Mouse (Mus musculus) forebrain, embryonic 16.5 days (tissue): ENCODE results near the gene Cul9. TPM values are rescaled to one million over a fixed set of nuclear protein-coding genes. Genes with fewer than 3 reads are reported as not detected.
A peak's percentile ranks its signal among the peaks of the same experiment; 100 is the strongest.
"Not testable (repeated sequence)": the region's sequence is repeated elsewhere in the genome, so short reads cannot be mapped to it uniquely, and the experiment has no call there.

Source experiments
- ATAC-seq: fragments of 200-750 bp; cut with Nextera tagmentation; 2 replicates; pipeline ENCODE4 v1.8.0; 2017; ENCODE audit warnings: mild to moderate bottlenecking, moderate library complexity
- H3K27ac ChIP-seq: fragments of 300-500 bp; sonication (generic); 2 replicates; pipeline ENCODE4 v1.5.1; 2014; ENCODE audit warnings: low read length, control low read depth
- H3K27me3 ChIP-seq: fragments of 300-500 bp; sonication (generic); replicated peaks from 2 replicates; pipeline ENCODE4 v1.6.1; 2014; ENCODE audit warnings: low read length; ENCODE audit not compliant: control insufficient read depth, insufficient read depth
- H3K36me3 ChIP-seq: fragments of 300-500 bp; sonication (generic); 2 replicates; pipeline ENCODE4 v1.6.1; 2014; ENCODE audit not compliant: control insufficient read depth, insufficient read depth
- H3K4me1 ChIP-seq: fragments of 300-500 bp; sonication (generic); replicated peaks from 2 replicates; pipeline ENCODE4 v1.6.1; 2014; ENCODE audit warnings: low read length; ENCODE audit not compliant: control insufficient read depth, insufficient read depth
- H3K4me2 ChIP-seq: fragments of 300-500 bp; sonication (generic); 2 replicates; pipeline ENCODE4 v1.6.1; 2014; ENCODE audit warnings: mild to moderate bottlenecking, low read length, control low read depth
- H3K4me3 ChIP-seq: fragments of 300-500 bp; sonication (generic); replicated peaks from 2 replicates; pipeline ENCODE4 v1.5.1; 2014; ENCODE audit warnings: mild to moderate bottlenecking, low read length, control low read depth
- H3K9ac ChIP-seq: fragments of 300-500 bp; sonication (generic); replicated peaks from 2 replicates; pipeline ENCODE4 v1.6.1; 2014; ENCODE audit warnings: low read depth, low read length, control low read depth
- H3K9me3 ChIP-seq: fragments of 300-500 bp; sonication (generic); 2 replicates; pipeline ENCODE4 v1.6.1; 2016; ENCODE audit warnings: low read length; ENCODE audit not compliant: control insufficient read depth
- WGBS: fragments of 180-500 bp; shearing (Covaris S2); extraction: QIAGEN DNeasy Blood & Tissue Kit; methylation state at CpG from one replicate; pipeline ENCODE4 v1.1.7; 2014; 5-methylcytosine and 5-hydroxymethylcytosine counted together
- polyA plus RNA-seq: library from polyadenylated mRNA; unstranded; fragments of >200 nt; fragmentation: Nextera tagmentation; extraction: Ambion mirVana; gene quantifications from 2 replicates; pipeline ENCODE4 v1.2.1, GENCODE M21; 2015

The Cul9 gene
- polyA plus RNA-seq, 1 experiment from 2014 or later = 19.8 TPM

DNA sequence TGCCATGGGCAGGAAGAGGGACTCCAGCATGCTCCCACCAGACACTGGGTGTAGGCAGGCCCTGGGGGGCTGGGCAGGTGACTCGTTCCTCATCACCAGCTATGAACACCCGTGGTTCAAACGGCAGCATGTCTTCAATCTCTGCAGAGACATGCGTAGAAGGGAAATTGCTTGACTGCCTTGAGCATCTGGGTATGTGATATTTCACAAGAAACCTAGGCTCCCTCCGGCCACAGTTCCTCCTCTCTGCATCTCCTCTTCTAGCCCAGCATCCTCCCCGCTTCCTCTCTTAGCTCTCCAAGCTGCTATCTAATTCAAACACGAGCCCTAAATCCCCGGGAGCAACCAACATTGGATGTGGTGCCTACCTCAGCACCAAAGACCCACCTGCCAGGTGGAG lies 40.1 kb upstream of the Cul9 start:
- Histone ChIP-seq H3K4me3 (no peak overlapping the region), H3K9me3 (no peaks in the 10 kb centered on the region), H3K9ac (no peak overlapping the region), H3K4me2 (no peak overlapping the region), H3K27me3 (no peaks in the 10 kb centered on the region), H3K27ac (no peak overlapping the region), H3K4me1 (no peaks in the 10 kb centered on the region), H3K36me3 (peaks cover 14% of the 10 kb centered on the region; the same call in 1 of the 2 replicates)
- WGBS = 98% methylated on average over 8 of the region's 8 CpGs
- no peak for ATAC-seq

GRCm38 (mm10) chr17:46578650-46579049 lies 32.5 kb upstream of the Cul9 start:
- no peak for ATAC-seq
- H3K4me2 ChIP-seq = no peak overlapping the region
- H3K27me3 ChIP-seq = no peaks in the 10 kb centered on the region
- peaks cover 17% of the 10 kb centered on the region for H3K36me3 ChIP-seq
- no peak overlapping the region for H3K4me3 ChIP-seq
- 0 out of 2 replicates have a peak, but pooled peaks cover 3% of the 10 kb centered on the region for H3K9me3 ChIP-seq
- H3K4me1 ChIP-seq = no peaks in the 10 kb centered on the region
- no peak overlapping the region for H3K27ac ChIP-seq
- WGBS = 87% methylated on average over 5 of the region's 5 CpGs
- no peak overlapping the region for H3K9ac ChIP-seq

DNA sequence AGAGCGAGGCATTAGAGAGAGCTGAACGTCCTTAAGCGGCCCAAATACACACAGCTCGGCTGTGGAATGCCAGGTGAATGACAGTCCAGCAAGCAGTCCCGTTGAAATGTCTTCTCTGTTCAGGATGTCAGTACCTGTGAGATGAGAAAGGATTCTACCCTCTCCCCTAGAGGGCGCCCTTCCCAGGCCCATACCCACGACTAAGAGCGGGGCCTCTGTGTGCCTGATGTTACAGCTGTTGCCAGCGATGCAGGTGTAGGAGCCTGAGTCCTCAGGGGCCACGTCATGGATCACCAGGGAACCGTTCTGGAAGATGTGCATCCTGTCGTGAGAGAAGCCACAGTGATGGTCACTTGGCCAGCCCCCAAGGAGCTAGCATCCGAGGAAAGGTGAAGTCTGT lies 29.9 kb upstream of the Cul9 start:
- H3K27ac ChIP-seq = no peak overlapping the region
- H3K4me2 ChIP-seq = no peak overlapping the region
- H3K4me3 ChIP-seq = no peak overlapping the region
- no peak overlapping the region for H3K9ac ChIP-seq
- no peaks in the 10 kb centered on the region for H3K27me3 ChIP-seq
- H3K4me1 ChIP-seq = no peaks in the 10 kb centered on the region
- 85% methylated on average over 13 of the region's 13 CpGs for WGBS
- H3K9me3 ChIP-seq = 0 out of 2 replicates have a peak, but pooled peaks cover 3% of the 10 kb centered on the region
- ATAC-seq = no peak
- H3K36me3 ChIP-seq = peaks cover 17% of the 10 kb centered on the region

GRCm38 (mm10) chr17:46574535-46574934 lies 28.3 kb upstream of the Cul9 start:
- ATAC-seq = no peak
- peaks cover 13% of the 10 kb centered on the region for H3K36me3 ChIP-seq
- WGBS = 91% methylated on average over 7 of the region's 7 CpGs

GRCm38 (mm10) chr17:46571005-46571404 lies 24.8 kb upstream of the Cul9 start:
- Histone ChIP-seq H3K9me3 (no peaks in the 10 kb centered on the region), H3K4me3 (no peak overlapping the region), H3K4me1 (no peaks in the 10 kb centered on the region), H3K27ac (no peak overlapping the region), H3K36me3 (peaks cover 14% of the 10 kb centered on the region), H3K4me2 (no peak overlapping the region), H3K9ac (no peak overlapping the region), H3K27me3 (no peaks in the 10 kb centered on the region)
- 93% methylated on average over 11 of the region's 11 CpGs for WGBS
- ATAC-seq = no peak

More at GRCm38 (mm10) chr17:46574535-46574934, 28.3 kb upstream of the Cul9 start:
- Histone ChIP-seq H3K4me3 (no peak overlapping the region), H3K4me1 (no peaks in the 10 kb centered on the region), H3K9me3 (no peaks in the 10 kb centered on the region), H3K27me3 (no peaks in the 10 kb centered on the region), H3K27ac (no peak overlapping the region), H3K9ac (no peak overlapping the region), H3K4me2 (no peak overlapping the region)

GRCm38 (mm10) chr17:46559146-46559545 lies 13.0 kb upstream of the Cul9 start:
- H3K4me3 ChIP-seq = no peak overlapping the region
- H3K4me1 ChIP-seq = peaks cover 12% of the 10 kb centered on the region
- no peak overlapping the region for H3K9ac ChIP-seq
- no peaks in the 10 kb centered on the region for H3K36me3 ChIP-seq
- WGBS = 95% methylated on average over 6 of the region's 6 CpGs
- no peaks in the 10 kb centered on the region for H3K9me3 ChIP-seq
- ATAC-seq = no peak
- no peaks in the 10 kb centered on the region for H3K27me3 ChIP-seq
- H3K27ac ChIP-seq = no peak overlapping the region
- H3K4me2 ChIP-seq = no peak overlapping the region

DNA sequence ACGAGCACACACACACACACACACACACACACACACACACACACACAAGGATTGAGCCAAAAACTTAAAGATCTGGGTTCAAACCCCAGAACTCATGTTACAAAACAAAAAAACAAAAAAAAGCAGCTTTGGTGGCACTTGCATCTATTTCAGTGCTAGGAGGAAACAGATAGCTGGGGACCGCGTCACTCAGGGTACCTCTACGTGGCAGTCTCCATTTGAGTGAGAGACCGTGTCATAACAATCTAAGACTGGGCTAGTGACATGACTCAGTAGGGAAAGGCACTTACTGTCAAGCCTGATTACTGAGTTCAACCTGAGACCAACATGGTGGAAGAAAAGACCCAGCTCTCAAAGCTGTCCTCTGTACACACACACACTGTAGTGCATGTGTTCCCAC lies 12.0 kb upstream of the Cul9 start:
- Histone ChIP-seq H3K4me3 (no peak overlapping the region), H3K9ac (no peak overlapping the region), H3K36me3 (no peaks in the 10 kb centered on the region), H3K4me1 (peaks cover 22% of the 10 kb centered on the region), H3K27me3 (no peaks in the 10 kb centered on the region), H3K4me2 (no peak overlapping the region), H3K9me3 (no peaks in the 10 kb centered on the region), H3K27ac (no peak overlapping the region)
- no peak for ATAC-seq
- 90% methylated on average over 5 of the region's 5 CpGs for WGBS

DNA sequence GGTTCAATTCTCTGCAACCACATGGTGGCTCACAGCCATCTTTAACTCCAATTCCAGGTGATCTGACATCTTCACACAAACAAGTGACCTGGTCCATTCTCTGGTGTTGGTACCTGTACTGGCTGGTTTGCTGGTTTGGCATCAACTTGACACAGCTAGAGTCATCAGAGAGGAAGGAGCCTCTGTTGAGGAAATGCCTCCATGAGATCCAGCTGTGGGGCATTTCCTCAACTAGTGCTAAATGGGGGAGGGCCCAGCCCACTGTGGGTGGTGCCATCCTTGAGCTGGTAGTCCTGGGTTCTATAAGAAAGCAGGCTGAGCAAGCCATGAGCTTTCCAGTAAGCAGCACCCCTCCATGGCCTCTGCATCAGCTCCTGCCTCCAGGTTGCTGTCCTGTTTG lies 11.1 kb upstream of the Cul9 start:
- not testable (repeated sequence) for H3K9me3 ChIP-seq, H3K36me3 ChIP-seq, H3K4me3 ChIP-seq, ATAC-seq, H3K27ac ChIP-seq, H3K9ac ChIP-seq, H3K4me2 ChIP-seq, H3K27me3 ChIP-seq
- peaks cover 29% of the 10 kb centered on the region for H3K4me1 ChIP-seq

GRCm38 (mm10) chr17:46556584-46556945 lies 10.4 kb upstream of the Cul9 start:
- peaks cover 31% of the 10 kb centered on the region for H3K4me1 ChIP-seq
- H3K27ac ChIP-seq = peak overlapping the region; percentile 80
- no peaks in the 10 kb centered on the region for H3K27me3 ChIP-seq
- peak overlapping the region; percentile 87 for H3K4me2 ChIP-seq
- no peaks in the 10 kb centered on the region for H3K36me3 ChIP-seq
- WGBS = under 1% methylated on average over 11 of the region's 11 CpGs
- peak overlapping the region; percentile 89 for H3K4me3 ChIP-seq
- H3K9me3 ChIP-seq = no peaks in the 10 kb centered on the region
- no peak; the same call in none of the 2 replicates for ATAC-seq
- peak overlapping the region; percentile 62 for H3K9ac ChIP-seq
